Mouse (Mus musculus) olfactory bulb, adult 2 months (tissue): ENCODE data around the gene Apba3.

ENCODE experiments used
- CTCF ChIP-seq: fragments of 200-500 bp; IDR thresholded peaks from 2 replicates; pipeline ENCODE4 v1.5.1; 2012; ENCODE audit warnings: low read depth, mild to moderate bottlenecking, low read length, moderate library complexity; ENCODE audit not compliant: insufficient read depth
- POLR2A ChIP-seq: fragments of 200-500 bp; IDR thresholded peaks from 2 replicates; pipeline ENCODE4 v1.6.1; 2012; ENCODE audit warnings: mild to moderate bottlenecking, low read depth, low read length, moderate library complexity; ENCODE audit not compliant: insufficient read depth

- no peak for TF ChIP-seq CTCF
- TF ChIP-seq POLR2A: no peak
Observed at GRCm38 (mm10) chr10:81272356-81272755, 5.6 kb downstream of the Apba3 start.
